Mouse (Mus musculus): ENCODE data around the gene Stab2. TPM values are rescaled to one million over a fixed set of nuclear protein-coding genes. Genes with fewer than 3 reads are reported as not detected.
A peak's percentile ranks its signal among the peaks of the same experiment; 100 is the strongest.

The Stab2 gene
- polyA plus RNA-seq, 1 experiment from 2014 or later: 0.89 TPM

GRCm38 (mm10) chr10:86872591-86872990 lies 135.2 kb downstream of the Stab2 start:
- H3K4me3 ChIP-seq (ENCODE audit: control insufficient read depth in 1 of 2, insufficient read depth in 1 of 2, low read depth in 1 of 2, low read length in 2 of 2): no peak overlapping the region
- no peak overlapping the region for H3K9ac ChIP-seq (ENCODE audit: low read length)
- no peaks in the 10 kb centered on the region for H3K36me3 ChIP-seq (ENCODE audit: control insufficient read depth, insufficient read depth, low read length)
- ATAC-seq (ENCODE audit: insufficient number of reproducible peaks, insufficient read depth, low FRiP score, low read depth): no peak
- peaks cover 5 to 10% of the 10 kb centered on the region in 2 experiments; a peak in 3 of 4 replicates for H3K4me1 ChIP-seq (ENCODE audit: control insufficient read depth in 2 of 2, insufficient read depth in 2 of 2, low read length in 2 of 2)
- no peaks in the 10 kb centered on the region for H3K27me3 ChIP-seq (ENCODE audit: control insufficient read depth, insufficient read depth, low read length)
- H3K4me2 ChIP-seq (ENCODE audit: low read length): no peak overlapping the region
- no peaks in the 10 kb centered on the region for H3K9me3 ChIP-seq (ENCODE audit: control insufficient read depth, low read length)
- peak overlapping the region; percentile 39 to 53; a peak in 2 of 4 replicates for H3K27ac ChIP-seq (replicated peaks in 1 of 2; ENCODE audit: control insufficient read depth in 1 of 2, insufficient read depth in 1 of 2, low read depth in 2 of 2, low read length in 2 of 2)
- WGBS: 40% methylated on average over 5 of the region's 5 CpGs

GRCm38 (mm10) chr10:86872121-86872520 lies 135.7 kb downstream of the Stab2 start:
- Histone ChIP-seq H3K9me3 (ENCODE audit: control insufficient read depth, low read length) (no peaks in the 10 kb centered on the region), H3K36me3 (ENCODE audit: control insufficient read depth, insufficient read depth, low read length) (no peaks in the 10 kb centered on the region), H3K4me3 (ENCODE audit: control insufficient read depth in 1 of 2, insufficient read depth in 1 of 2, low read depth in 1 of 2, low read length in 2 of 2) (no peak overlapping the region), H3K27me3 (ENCODE audit: control insufficient read depth, insufficient read depth, low read length) (no peaks in the 10 kb centered on the region), H3K27ac (replicated peaks in 1 of 2; ENCODE audit: control insufficient read depth in 1 of 2, insufficient read depth in 1 of 2, low read depth in 2 of 2, low read length in 2 of 2) (peak overlapping the region; percentile 39 to 53; a peak in 1 of 4 replicates), H3K4me2 (ENCODE audit: low read length) (no peak overlapping the region), H3K9ac (ENCODE audit: low read length) (no peak overlapping the region), H3K4me1 (ENCODE audit: control insufficient read depth in 2 of 2, insufficient read depth in 2 of 2, low read length in 2 of 2) (peaks cover 5 to 10% of the 10 kb centered on the region in 2 experiments; a peak in 3 of 4 replicates)
- WGBS: 46% methylated on average over 7 of the region's 7 CpGs
- no peak for ATAC-seq (ENCODE audit: insufficient number of reproducible peaks, insufficient read depth, low FRiP score, low read depth)

GRCm38 (mm10) chr10:86863429-86863828 lies 144.4 kb downstream of the Stab2 start:
- WGBS: 83% methylated on average over 6 of the region's 6 CpGs
- no peak overlapping the region for H3K4me2 ChIP-seq (ENCODE audit: low read length)
- no peaks in the 10 kb centered on the region for H3K27me3 ChIP-seq (ENCODE audit: control insufficient read depth, insufficient read depth, low read length)
- H3K27ac ChIP-seq (replicated peaks in 1 of 2; ENCODE audit: control insufficient read depth in 1 of 2, insufficient read depth in 1 of 2, low read depth in 2 of 2, low read length in 2 of 2): no peak overlapping the region
- no peak overlapping the region for H3K9ac ChIP-seq (ENCODE audit: low read length)
- no peaks in the 10 kb centered on the region for H3K36me3 ChIP-seq (ENCODE audit: control insufficient read depth, insufficient read depth, low read length)
- peaks cover 0 to 4% of the 10 kb centered on the region in 2 experiments; a peak in 2 of 4 replicates for H3K4me1 ChIP-seq (ENCODE audit: control insufficient read depth in 2 of 2, insufficient read depth in 2 of 2, low read length in 2 of 2)
- H3K4me3 ChIP-seq (ENCODE audit: control insufficient read depth in 1 of 2, insufficient read depth in 1 of 2, low read depth in 1 of 2, low read length in 2 of 2): no peak overlapping the region
- no peak for ATAC-seq (ENCODE audit: insufficient number of reproducible peaks, insufficient read depth, low FRiP score, low read depth)
- H3K9me3 ChIP-seq (ENCODE audit: control insufficient read depth, low read length): no peaks in the 10 kb centered on the region

- Histone ChIP-seq H3K4me2 (ENCODE audit: low read length) (no peak overlapping the region), H3K36me3 (ENCODE audit: control insufficient read depth, insufficient read depth, low read length) (no peaks in the 10 kb centered on the region), H3K9ac (ENCODE audit: low read length) (no peak overlapping the region), H3K4me1 (ENCODE audit: control insufficient read depth in 2 of 2, insufficient read depth in 2 of 2, low read length in 2 of 2) (peaks cover 0 to 4% of the 10 kb centered on the region in 2 experiments; a peak in 2 of 4 replicates), H3K9me3 (ENCODE audit: control insufficient read depth, low read length) (no peaks in the 10 kb centered on the region), H3K27ac (replicated peaks in 1 of 2; ENCODE audit: control insufficient read depth in 1 of 2, insufficient read depth in 1 of 2, low read depth in 2 of 2, low read length in 2 of 2) (no peak overlapping the region), H3K4me3 (ENCODE audit: control insufficient read depth in 1 of 2, insufficient read depth in 1 of 2, low read depth in 1 of 2, low read length in 2 of 2) (no peak overlapping the region), H3K27me3 (ENCODE audit: control insufficient read depth, insufficient read depth, low read length) (no peaks in the 10 kb centered on the region)
- ATAC-seq (ENCODE audit: insufficient number of reproducible peaks, insufficient read depth, low FRiP score, low read depth): no peak
- WGBS: 85% methylated on average over 6 of the region's 6 CpGs
Observed at GRCm38 (mm10) chr10:86862496-86862895, 145.3 kb downstream of the Stab2 start.

GRCm38 (mm10) chr10:86860396-86860795 lies 147.4 kb downstream of the Stab2 start:
- WGBS: 72% methylated on average over 4 of the region's 4 CpGs

GRCm38 (mm10) chr10:86853433-86853832 lies 154.4 kb downstream of the Stab2 start:
- Histone ChIP-seq H3K4me1 (ENCODE audit: control insufficient read depth in 2 of 2, insufficient read depth in 2 of 2, low read length in 2 of 2) (peaks cover 2 to 11% of the 10 kb centered on the region in 2 experiments; a peak in 2 of 4 replicates), H3K36me3 (ENCODE audit: control insufficient read depth, insufficient read depth, low read length) (no peaks in the 10 kb centered on the region), H3K9ac (ENCODE audit: low read length) (no peak overlapping the region), H3K4me2 (ENCODE audit: low read length) (no peak overlapping the region), H3K27me3 (ENCODE audit: control insufficient read depth, insufficient read depth, low read length) (no peaks in the 10 kb centered on the region), H3K27ac (replicated peaks in 1 of 2; ENCODE audit: control insufficient read depth in 1 of 2, insufficient read depth in 1 of 2, low read depth in 2 of 2, low read length in 2 of 2) (no peak overlapping the region), H3K4me3 (ENCODE audit: control insufficient read depth in 1 of 2, insufficient read depth in 1 of 2, low read depth in 1 of 2, low read length in 2 of 2) (no peak overlapping the region), H3K9me3 (ENCODE audit: control insufficient read depth, low read length) (no peaks in the 10 kb centered on the region)
- no peak for ATAC-seq (ENCODE audit: insufficient number of reproducible peaks, insufficient read depth, low FRiP score, low read depth)
- WGBS: 71% methylated on average over 3 of the region's 3 CpGs

More at GRCm38 (mm10) chr10:86860396-86860795, 147.4 kb downstream of the Stab2 start:
- no peaks in the 10 kb centered on the region for H3K9me3 ChIP-seq (ENCODE audit: control insufficient read depth, low read length)
- H3K4me3 ChIP-seq (ENCODE audit: control insufficient read depth in 1 of 2, insufficient read depth in 1 of 2, low read depth in 1 of 2, low read length in 2 of 2): no peak overlapping the region
- H3K36me3 ChIP-seq (ENCODE audit: control insufficient read depth, insufficient read depth, low read length): no peaks in the 10 kb centered on the region
- no peaks in the 10 kb centered on the region for H3K27me3 ChIP-seq (ENCODE audit: control insufficient read depth, insufficient read depth, low read length)
- no peak overlapping the region for H3K27ac ChIP-seq (replicated peaks in 1 of 2; ENCODE audit: control insufficient read depth in 1 of 2, insufficient read depth in 1 of 2, low read depth in 2 of 2, low read length in 2 of 2)
- H3K9ac ChIP-seq (ENCODE audit: low read length): no peak overlapping the region
- peaks cover 0 to 4% of the 10 kb centered on the region in 2 experiments; a peak in 2 of 4 replicates for H3K4me1 ChIP-seq (ENCODE audit: control insufficient read depth in 2 of 2, insufficient read depth in 2 of 2, low read length in 2 of 2)
- no peak for ATAC-seq (ENCODE audit: insufficient number of reproducible peaks, insufficient read depth, low FRiP score, low read depth)
- no peak overlapping the region for H3K4me2 ChIP-seq (ENCODE audit: low read length)

- no peaks in the 10 kb centered on the region for H3K9me3 ChIP-seq (ENCODE audit: control insufficient read depth, low read length)
- H3K9ac ChIP-seq (ENCODE audit: low read length): no peak overlapping the region
- H3K4me3 ChIP-seq (ENCODE audit: control insufficient read depth in 1 of 2, insufficient read depth in 1 of 2, low read depth in 1 of 2, low read length in 2 of 2): no peak overlapping the region
- 85% methylated on average over 6 of the region's 6 CpGs for WGBS
- H3K4me1 ChIP-seq (ENCODE audit: control insufficient read depth in 2 of 2, insufficient read depth in 2 of 2, low read length in 2 of 2): peaks cover 8 to 15% of the 10 kb centered on the region in 2 experiments; a peak in 3 of 4 replicates
- no peak overlapping the region for H3K4me2 ChIP-seq (ENCODE audit: low read length)
- no peaks in the 10 kb centered on the region for H3K27me3 ChIP-seq (ENCODE audit: control insufficient read depth, insufficient read depth, low read length)
- H3K36me3 ChIP-seq (ENCODE audit: control insufficient read depth, insufficient read depth, low read length): no peaks in the 10 kb centered on the region
- no peak overlapping the region for H3K27ac ChIP-seq (replicated peaks in 1 of 2; ENCODE audit: control insufficient read depth in 1 of 2, insufficient read depth in 1 of 2, low read depth in 2 of 2, low read length in 2 of 2)
- ATAC-seq (ENCODE audit: insufficient number of reproducible peaks, insufficient read depth, low FRiP score, low read depth): no peak
Observed at GRCm38 (mm10) chr10:86852160-86852559, 155.7 kb downstream of the Stab2 start.

GRCm38 (mm10) chr10:86849508-86849907 lies 158.3 kb downstream of the Stab2 start:
- H3K4me2 ChIP-seq (ENCODE audit: low read length): no peak overlapping the region
- H3K36me3 ChIP-seq (ENCODE audit: control insufficient read depth, insufficient read depth, low read length): no peaks in the 10 kb centered on the region
- no peaks in the 10 kb centered on the region for H3K27me3 ChIP-seq (ENCODE audit: control insufficient read depth, insufficient read depth, low read length)
- H3K9me3 ChIP-seq (ENCODE audit: control insufficient read depth, low read length): no peaks in the 10 kb centered on the region
- H3K9ac ChIP-seq (ENCODE audit: low read length): no peak overlapping the region
- H3K4me3 ChIP-seq (ENCODE audit: control insufficient read depth in 1 of 2, insufficient read depth in 1 of 2, low read depth in 1 of 2, low read length in 2 of 2): no peak overlapping the region
- ATAC-seq (ENCODE audit: insufficient number of reproducible peaks, insufficient read depth, low FRiP score, low read depth): no peak
- 36% methylated on average over 4 of the region's 4 CpGs for WGBS
- H3K27ac ChIP-seq (replicated peaks in 1 of 2; ENCODE audit: control insufficient read depth in 1 of 2, insufficient read depth in 1 of 2, low read depth in 2 of 2, low read length in 2 of 2): no peak overlapping the region
- H3K4me1 ChIP-seq (ENCODE audit: control insufficient read depth in 2 of 2, insufficient read depth in 2 of 2, low read length in 2 of 2): peaks cover 8 to 15% of the 10 kb centered on the region in 2 experiments; a peak in 3 of 4 replicates
